Mouse (Mus musculus): ENCODE measurements around the gene Abtb2.
A peak's percentile ranks its signal among the peaks of the same experiment; 100 is the strongest.

The Abtb2 gene

DNA sequence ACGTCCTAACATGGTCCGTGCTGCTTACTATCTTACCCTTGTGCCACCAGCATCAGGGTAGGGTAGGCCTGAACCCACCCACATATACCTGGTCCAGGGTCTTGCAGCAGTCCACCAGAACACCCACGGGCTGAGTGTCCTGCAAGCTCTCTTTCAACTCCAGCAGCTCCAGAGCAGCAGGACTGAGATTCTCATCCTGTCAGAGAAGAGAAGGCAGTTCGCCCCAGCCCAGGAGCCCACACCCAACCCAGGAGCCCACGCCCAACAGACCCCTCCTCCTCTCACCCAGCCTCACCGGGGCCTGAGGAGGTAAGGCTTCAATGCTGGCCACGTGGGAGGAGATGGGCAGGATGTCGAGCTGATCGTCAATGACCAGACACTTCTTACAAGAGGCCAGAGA, 181.8 kb downstream of the Abtb2 start:
- DNase-seq, result no peak

DNA sequence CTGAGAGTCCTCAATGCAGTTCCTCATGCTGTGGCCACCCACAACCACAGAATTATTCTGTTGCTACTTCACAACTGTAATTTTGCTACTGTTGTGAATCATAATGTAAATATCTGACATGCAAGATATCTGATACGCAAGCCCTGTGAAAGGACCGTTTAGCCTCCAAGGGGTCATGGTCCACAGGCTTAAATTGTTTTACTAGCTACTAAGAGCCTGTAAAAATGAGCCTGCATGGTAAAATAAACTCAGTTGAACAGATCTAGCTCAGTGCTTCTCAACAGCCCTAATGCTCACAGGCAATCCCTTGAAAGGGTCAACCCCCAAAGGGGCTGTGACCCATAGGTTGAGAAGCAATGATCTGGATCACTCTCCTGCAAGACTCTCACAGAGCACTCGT, 183.0 kb downstream of the Abtb2 start:
- no peak for DNase-seq

DNA sequence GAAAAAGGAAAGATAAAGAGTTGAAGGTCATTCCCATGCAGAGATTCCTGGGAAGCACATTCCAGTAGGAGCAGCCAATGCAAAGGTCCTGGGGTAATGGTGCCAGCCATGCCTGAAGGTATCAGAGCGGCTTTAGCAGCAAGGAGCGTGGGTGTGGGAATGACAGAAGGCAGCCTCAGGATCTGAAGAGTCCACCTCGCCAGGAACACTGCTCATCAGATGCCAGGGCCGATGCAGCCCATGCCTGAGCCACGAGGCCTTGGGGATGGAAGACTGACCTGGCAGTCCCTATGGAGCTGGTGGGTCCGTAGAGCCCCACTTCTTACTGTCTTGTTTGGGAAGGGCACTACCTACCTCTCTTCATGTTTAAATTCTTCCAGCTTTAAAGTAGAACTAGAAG, 185.7 kb downstream of the Abtb2 start:
- DNase-seq, result no peak

DNA sequence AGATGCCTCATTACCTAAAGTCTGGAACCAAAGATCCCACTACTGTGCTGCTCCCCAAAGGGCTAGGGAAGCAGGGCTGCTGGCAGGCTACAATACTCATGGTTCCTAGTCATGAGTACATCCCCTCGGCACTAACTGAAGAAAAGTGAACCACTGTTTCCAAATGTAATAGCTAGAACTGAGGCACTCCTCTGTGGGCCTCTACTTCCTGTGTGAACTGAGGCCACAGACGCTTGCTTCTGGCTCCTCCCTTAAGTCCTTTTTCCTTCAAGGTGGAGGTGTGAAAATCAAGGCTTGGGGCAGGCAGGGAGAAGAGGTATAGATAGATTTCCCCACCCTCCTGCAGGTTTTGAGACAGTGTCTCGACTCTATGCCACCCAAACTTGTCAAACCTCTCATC, 188.5 kb downstream of the Abtb2 start:
- DNase-seq, result no peak

DNA sequence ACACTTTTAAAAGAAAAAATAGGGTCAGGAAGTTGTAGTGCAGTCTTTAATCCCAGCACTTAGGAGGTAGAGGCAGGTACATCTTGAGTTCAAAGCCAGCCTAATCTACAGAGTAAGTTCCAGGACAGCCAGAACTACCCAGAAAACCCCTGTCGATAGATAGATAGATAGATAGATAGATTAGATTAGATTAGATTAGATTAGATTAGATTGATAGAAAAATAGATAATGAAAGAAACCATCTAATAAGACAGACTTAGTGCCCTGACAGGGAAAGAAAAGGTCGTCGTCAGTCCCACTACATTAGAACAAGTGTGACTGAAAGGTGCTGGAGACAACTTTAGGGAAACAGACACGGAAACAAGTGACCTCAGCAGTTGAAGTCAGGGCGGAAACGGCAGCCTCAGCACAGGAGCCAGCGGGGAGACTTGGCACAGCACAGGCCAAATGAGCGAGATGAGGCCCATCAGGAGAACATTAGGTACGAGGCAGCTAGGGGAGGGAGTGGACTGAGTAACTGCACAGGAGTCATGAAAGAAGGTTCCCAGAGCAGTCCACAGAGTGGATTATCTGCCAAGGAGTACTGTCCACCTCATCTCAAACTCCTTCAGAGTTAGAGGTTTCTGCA, 189.5 kb downstream of the Abtb2 start:
- no peak for DNase-seq

DNA sequence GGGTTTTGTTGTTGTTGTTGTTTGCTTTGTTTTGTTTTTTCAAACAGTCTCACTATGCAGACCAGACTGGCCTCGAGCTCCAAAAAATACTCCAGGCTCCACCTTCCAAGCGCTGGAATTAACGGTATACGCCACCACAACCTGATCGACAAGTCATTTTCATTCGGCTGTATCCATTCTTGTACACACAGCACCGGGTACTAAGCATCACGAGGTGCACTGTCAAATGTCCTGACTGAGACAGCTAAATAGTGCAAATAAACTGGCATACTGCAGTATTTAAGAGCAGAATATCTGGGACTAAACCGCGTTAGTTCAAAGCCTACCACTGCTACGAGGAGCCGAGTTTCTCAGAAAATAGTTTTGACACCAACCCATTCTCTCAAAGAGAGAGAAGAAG, 194.3 kb downstream of the Abtb2 start:
- no peak for DNase-seq

DNA sequence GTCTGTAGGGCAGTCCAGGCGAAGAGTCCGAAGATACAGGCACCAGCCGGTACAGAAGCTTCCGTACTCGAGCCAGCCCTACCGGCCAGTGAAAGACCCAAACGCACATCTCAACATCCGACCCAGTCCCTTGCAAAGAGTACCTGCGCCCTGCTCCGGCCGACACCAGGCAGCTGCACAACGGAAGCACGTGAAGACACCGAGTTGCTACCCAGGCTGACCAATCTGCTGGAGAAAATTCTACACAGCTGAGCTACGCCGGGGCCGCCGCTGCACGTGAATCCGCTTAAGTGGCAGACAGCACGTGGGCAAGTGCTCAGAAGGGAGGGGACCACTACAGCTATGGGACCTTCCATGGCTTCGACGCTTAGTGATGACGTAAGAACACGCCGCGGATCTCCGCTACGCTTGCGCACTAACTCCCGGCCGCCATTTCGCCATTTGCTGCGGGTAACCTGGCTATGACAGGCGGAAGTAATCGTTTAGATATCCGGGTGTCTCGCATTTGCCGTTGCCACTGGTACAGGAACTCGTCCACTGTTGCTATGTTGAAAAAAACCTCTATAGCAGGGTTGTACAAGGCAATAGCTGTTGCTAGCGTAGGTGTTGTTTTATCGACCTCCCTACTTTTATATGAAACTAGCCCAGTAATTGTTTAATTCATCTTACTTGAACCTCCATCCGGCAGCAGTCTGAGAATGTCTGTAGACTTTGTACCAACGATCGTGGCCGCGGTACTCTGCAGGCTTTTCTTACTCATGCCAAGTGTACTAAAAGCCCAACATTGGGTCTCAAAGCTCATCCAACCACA, 195.0 kb downstream of the Abtb2 start, which contains the start of gene Nat10:
TSS of gene Nat10 (minus strand) at position 365 of the 811 bp plus-strand sequence.
- DNase-seq, result peak; percentile 99

DNA sequence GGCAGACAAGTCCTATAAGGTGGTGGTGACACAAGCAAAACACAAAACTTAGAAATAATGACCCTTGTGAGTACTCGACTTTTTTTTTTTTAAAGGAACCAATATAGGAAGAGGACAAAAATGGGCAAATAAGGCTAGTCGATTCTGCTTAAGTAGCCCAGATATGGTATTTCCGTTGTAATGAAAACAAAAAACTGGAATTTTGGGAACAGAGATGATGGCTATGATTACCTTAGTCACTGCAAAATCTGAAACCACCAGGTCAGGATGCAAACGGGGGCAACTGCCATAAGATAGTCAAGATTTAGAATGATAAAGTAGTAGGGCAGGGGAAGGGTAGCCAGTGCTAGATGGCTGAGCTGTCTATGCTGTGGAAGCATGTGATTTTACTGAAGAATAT, 195.9 kb downstream of the Abtb2 start:
- no peak for DNase-seq

DNA sequence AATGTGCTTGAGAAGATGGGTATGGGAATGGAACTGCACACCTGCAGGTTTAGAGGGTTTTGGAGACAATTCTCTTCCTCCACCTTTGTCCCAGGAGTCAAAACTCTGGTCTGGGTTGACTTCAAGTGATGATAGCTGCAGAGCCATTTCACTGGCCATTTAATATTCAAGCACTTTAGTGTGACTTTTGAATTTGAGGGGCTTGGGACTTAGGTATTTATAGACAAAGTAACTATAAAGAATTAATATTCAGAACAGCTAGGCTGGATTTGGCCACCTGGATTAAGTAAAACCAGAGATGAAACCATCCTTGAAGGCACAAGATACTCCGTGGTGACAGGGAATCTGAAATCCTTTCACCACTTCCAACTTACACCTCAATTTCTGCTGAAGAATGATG, 196.4 kb downstream of the Abtb2 start:
- no peak for DNase-seq

Data from lung, postnatal 4 days (tissue).